Mouse (Mus musculus): ENCODE results near the gene Rhot1. TPM values are rescaled to one million over a fixed set of nuclear protein-coding genes. Genes with fewer than 3 reads are reported as not detected.

Rhot1 gene
- polyA plus RNA-seq, 1 experiment from 2014 or later = 51.1 TPM

DNA sequence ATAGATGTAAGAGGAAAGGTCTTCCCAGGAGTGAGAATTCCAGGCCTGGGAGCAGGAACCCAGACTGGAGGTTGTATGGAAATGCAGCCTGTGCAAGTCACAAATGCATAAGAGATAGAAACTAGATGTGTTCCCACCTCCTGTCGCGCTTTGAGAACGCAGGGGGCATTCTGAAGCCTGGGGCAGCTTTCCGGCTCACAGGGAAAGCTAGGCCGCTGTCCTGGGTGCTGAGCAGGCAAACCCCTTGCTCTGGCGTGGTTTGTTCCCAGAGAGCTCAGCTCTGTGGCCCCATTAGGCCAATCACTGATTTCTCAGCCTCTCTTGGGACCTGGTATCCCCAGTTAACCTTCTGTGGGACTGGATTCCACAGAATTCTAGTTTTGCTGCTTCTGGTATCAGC is 103.7 kb downstream of the Rhot1 start:
- H3K27me3 ChIP-seq (replicated peaks; ENCODE audit: control insufficient read depth, insufficient read depth, low read length) = no peaks in the 10 kb centered on the region
- no peak overlapping the region for H3K27ac ChIP-seq (ENCODE audit: low read depth)
- no peaks in the 10 kb centered on the region for H3K4me1 ChIP-seq (replicated peaks; ENCODE audit: control insufficient read depth, insufficient read depth, low read length)
- H3K36me3 ChIP-seq (ENCODE audit: control insufficient read depth, insufficient read depth, low read length) = no peaks in the 10 kb centered on the region
- no peak for ATAC-seq (replicated peaks; ENCODE audit: low FRiP score, low TSS enrichment, low read depth)
- H3K9ac ChIP-seq (ENCODE audit: low read length) = no peak overlapping the region
- no peak overlapping the region for H3K4me2 ChIP-seq (ENCODE audit: low read length)
- no peaks in the 10 kb centered on the region for H3K9me3 ChIP-seq (ENCODE audit: control insufficient read depth, low read length)
- DNase-seq (ENCODE audit: low spot score) = peak; percentile 74
- no peak overlapping the region for H3K4me3 ChIP-seq (ENCODE audit: low read depth, low read length)
- 5% methylated on average over 6 of the region's 6 CpGs for WGBS

DNA sequence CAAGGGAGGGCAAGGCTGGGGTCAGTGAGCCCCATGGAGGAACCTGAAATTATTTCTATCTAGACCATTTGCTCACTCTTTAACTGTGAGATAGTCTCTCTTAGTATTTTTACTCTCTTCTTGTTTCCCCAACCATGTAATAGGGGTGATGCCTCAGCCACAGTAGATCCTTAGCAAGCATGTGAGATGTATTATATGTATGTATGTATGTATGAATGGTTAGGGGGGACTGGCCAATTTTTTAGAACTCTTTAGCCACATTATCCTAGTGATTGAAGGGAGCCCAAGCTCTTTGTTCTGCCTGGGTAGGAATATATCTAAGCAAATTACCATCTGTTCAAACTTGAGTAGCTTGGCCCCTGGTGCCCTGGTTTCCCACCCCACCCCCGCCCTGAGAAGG is 104.6 kb downstream of the Rhot1 start:
- no peaks in the 10 kb centered on the region for H3K27me3 ChIP-seq (replicated peaks; ENCODE audit: control insufficient read depth, insufficient read depth, low read length)
- 82% methylated on average over 1 of the region's 1 CpGs for WGBS
- H3K9ac ChIP-seq (ENCODE audit: low read length) = no peak overlapping the region
- no peak overlapping the region for H3K4me3 ChIP-seq (ENCODE audit: low read depth, low read length)
- no peak for ATAC-seq (replicated peaks; ENCODE audit: low FRiP score, low TSS enrichment, low read depth)
- no peaks in the 10 kb centered on the region for H3K4me1 ChIP-seq (replicated peaks; ENCODE audit: control insufficient read depth, insufficient read depth, low read length)
- H3K36me3 ChIP-seq (ENCODE audit: control insufficient read depth, insufficient read depth, low read length) = no peaks in the 10 kb centered on the region
- no peaks in the 10 kb centered on the region for H3K9me3 ChIP-seq (ENCODE audit: control insufficient read depth, low read length)
- no peak overlapping the region for H3K27ac ChIP-seq (ENCODE audit: low read depth)
- no peak overlapping the region for H3K4me2 ChIP-seq (ENCODE audit: low read length)
- no peak for DNase-seq (ENCODE audit: low spot score)

DNA sequence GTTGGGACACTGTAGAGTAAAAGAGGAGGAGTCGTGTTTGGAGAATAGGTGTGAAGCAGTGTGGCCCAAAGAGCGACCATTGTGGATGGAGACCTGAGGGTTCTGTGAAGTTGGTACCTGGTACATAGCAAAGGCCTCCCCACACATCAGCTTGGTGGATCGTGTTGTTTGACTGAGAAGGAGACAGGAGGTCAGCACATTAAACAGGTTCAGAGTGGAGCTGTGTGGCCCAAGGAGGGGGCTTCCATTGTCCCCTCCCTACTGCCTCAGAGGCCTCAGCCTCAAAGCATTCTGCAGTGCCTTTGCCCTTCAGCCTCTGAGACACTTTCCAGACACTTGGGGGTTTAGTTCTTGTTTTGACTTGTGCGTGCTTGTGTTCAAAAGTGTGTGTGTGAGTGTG is 105.1 kb downstream of the Rhot1 start:
- no peaks in the 10 kb centered on the region for H3K36me3 ChIP-seq (ENCODE audit: control insufficient read depth, insufficient read depth, low read length)
- DNase-seq (ENCODE audit: low spot score) (no peak), ATAC-seq (replicated peaks; ENCODE audit: low FRiP score, low TSS enrichment, low read depth) (no peak)
- no peak overlapping the region for H3K27ac ChIP-seq (ENCODE audit: low read depth)
- no peak overlapping the region for H3K4me3 ChIP-seq (ENCODE audit: low read depth, low read length)
- H3K4me1 ChIP-seq (replicated peaks; ENCODE audit: control insufficient read depth, insufficient read depth, low read length) = no peaks in the 10 kb centered on the region
- H3K9ac ChIP-seq (ENCODE audit: low read length) = no peak overlapping the region
- no peaks in the 10 kb centered on the region for H3K27me3 ChIP-seq (replicated peaks; ENCODE audit: control insufficient read depth, insufficient read depth, low read length)
- no peak overlapping the region for H3K4me2 ChIP-seq (ENCODE audit: low read length)
- WGBS = 81% methylated on average over 4 of the region's 4 CpGs
- no peaks in the 10 kb centered on the region for H3K9me3 ChIP-seq (ENCODE audit: control insufficient read depth, low read length)

DNA sequence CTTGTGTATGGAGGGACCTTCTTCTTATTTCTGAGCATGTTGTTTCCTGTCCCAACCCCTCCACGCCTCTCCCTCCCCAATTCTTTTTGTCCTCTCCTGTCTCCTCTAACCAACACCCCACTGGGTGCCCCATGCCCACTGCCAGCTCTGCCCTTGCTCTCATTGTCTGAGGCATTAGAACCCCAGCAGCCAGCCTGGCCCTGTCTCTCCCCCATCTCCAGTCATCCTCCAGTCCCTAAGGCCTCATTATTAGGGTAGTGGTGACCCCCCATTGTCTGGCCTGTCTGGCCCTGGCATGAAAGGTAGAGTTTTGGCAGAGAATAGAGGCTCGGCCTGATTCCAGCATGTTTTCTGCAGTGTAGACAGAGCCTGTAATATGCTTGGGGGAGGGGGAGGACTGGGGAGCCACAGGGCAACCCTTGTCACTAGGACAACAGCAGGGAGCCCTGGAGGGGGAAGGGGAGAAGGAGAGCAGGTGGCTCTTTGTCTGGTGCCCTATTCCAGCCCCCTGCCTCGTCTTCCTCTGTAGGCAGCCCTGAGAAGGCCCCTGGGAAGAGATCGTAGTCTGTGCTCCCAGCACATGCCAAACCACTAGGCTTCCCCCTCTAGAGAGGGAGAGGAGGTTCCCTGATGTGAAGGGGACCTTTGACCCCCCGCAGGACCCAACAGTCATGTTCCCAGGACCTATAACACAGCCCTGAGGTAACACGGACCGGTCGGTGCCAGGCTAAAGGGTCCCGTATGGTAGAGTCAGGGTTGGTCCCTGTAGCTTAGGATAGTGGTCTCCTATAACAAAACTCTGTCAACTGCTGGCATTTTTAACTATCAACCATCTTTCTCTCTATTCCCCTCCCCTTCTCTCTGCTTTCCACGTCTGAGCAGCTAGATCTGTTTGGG is 107.2 kb downstream of the Rhot1 start:
- ATAC-seq (replicated peaks; ENCODE audit: low FRiP score, low TSS enrichment, low read depth) (no peak), DNase-seq (ENCODE audit: low spot score) (no peak)
- WGBS = 62% methylated on average over 10 of the region's 10 CpGs

More for the DNA sequence above, 107.2 kb downstream of the Rhot1 start:
- Histone ChIP-seq H3K36me3 (ENCODE audit: control insufficient read depth, insufficient read depth, low read length) (no peaks in the 10 kb centered on the region), H3K9me3 (ENCODE audit: control insufficient read depth, low read length) (no peaks in the 10 kb centered on the region), H3K4me3 (ENCODE audit: low read depth, low read length) (no peak overlapping the region), H3K27ac (ENCODE audit: low read depth) (no peak overlapping the region), H3K27me3 (replicated peaks; ENCODE audit: control insufficient read depth, insufficient read depth, low read length) (no peaks in the 10 kb centered on the region), H3K4me2 (ENCODE audit: low read length) (no peak overlapping the region), H3K9ac (ENCODE audit: low read length) (no peak overlapping the region), H3K4me1 (replicated peaks; ENCODE audit: control insufficient read depth, insufficient read depth, low read length) (no peaks in the 10 kb centered on the region)

Other genes with a start within 250 kb of the Rhot1 start
- gene Utp6, start 246.6 kb upstream of the Rhot1 start, polyA plus RNA-seq (2014; fragmentation: Nextera tagmentation; extraction: Ambion mirVana) = 53.5 and 60.3 TPM in 2 replicates
- 29.6 and 30.1 TPM in 2 replicates for gene Suz12, start 215.9 kb upstream of the Rhot1 start, polyA plus RNA-seq (2014; fragmentation: Nextera tagmentation; extraction: Ambion mirVana)
- 29.2 and 32.4 TPM in 2 replicates for gene Crlf3, start 128.0 kb upstream of the Rhot1 start, polyA plus RNA-seq (2014; fragmentation: Nextera tagmentation; extraction: Ambion mirVana)
- gene Atad5, start 119.6 kb upstream of the Rhot1 start, polyA plus RNA-seq (2014; fragmentation: Nextera tagmentation; extraction: Ambion mirVana) = 12.3 and 14.4 TPM in 2 replicates
- 29.3 and 31.7 TPM in 2 replicates for gene Tefm, start 66.8 kb upstream of the Rhot1 start, polyA plus RNA-seq (2014; fragmentation: Nextera tagmentation; extraction: Ambion mirVana)
- gene Adap2, start 54.9 kb upstream of the Rhot1 start, polyA plus RNA-seq (2014; fragmentation: Nextera tagmentation; extraction: Ambion mirVana) = 1.9 and 2.3 TPM in 2 replicates
- gene Rnf135, start 25.2 kb upstream of the Rhot1 start, polyA plus RNA-seq (2014; fragmentation: Nextera tagmentation; extraction: Ambion mirVana) = 6.9 and 8.6 TPM in 2 replicates
- 2.7 and 3.1 TPM in 2 replicates for gene Rhbdl3, start 91.9 kb downstream of the Rhot1 start, polyA plus RNA-seq (2014; fragmentation: Nextera tagmentation; extraction: Ambion mirVana)
- gene 5730455P16Rik, start 169.0 kb downstream of the Rhot1 start, polyA plus RNA-seq (2014; fragmentation: Nextera tagmentation; extraction: Ambion mirVana) = 17.3 and 20.0 TPM in 2 replicates
- 223 and 250 TPM in 2 replicates for gene Zfp207, start 174.3 kb downstream of the Rhot1 start, polyA plus RNA-seq (2014; fragmentation: Nextera tagmentation; extraction: Ambion mirVana)
- gene Psmd11, start 219.6 kb downstream of the Rhot1 start, polyA plus RNA-seq (2014; fragmentation: Nextera tagmentation; extraction: Ambion mirVana) = 275 and 293 TPM in 2 replicates